Mouse (Mus musculus) small intestine, adult 2 months (tissue): ENCODE measurements around the gene Cfap299.

ENCODE experiments used
- CTCF ChIP-seq: fragments of 200-500 bp; IDR thresholded peaks from 2 replicates; pipeline ENCODE4 v1.5.1; 2012; ENCODE audit warnings: low read depth, mild to moderate bottlenecking, control low read depth, inconsistent platforms, low read length, moderate library complexity, mixed read lengths; ENCODE audit not compliant: insufficient replicate concordance, insufficient read length; ENCODE audit errors: extremely low read depth
- POLR2A ChIP-seq: fragments of 200-500 bp; IDR thresholded peaks from 2 replicates; pipeline ENCODE4 v1.6.1; 2012; ENCODE audit warnings: low read depth, mild to moderate bottlenecking, control low read depth, inconsistent platforms, low read length, moderate library complexity

- TF ChIP-seq POLR2A (no peak), CTCF (no peak)
These were observed 288.3 kb downstream of the Cfap299 start for GRCm38 (mm10) chr5:98617416-98617815.
